Mouse (Mus musculus) liver (tissue): ENCODE results near the gene Sele.

Experiments used
- DNase-seq: peaks from one replicate; pipeline ENCODE4 v3.0.0-alpha.2; 2020; ENCODE audit warnings: mixed read lengths

The Sele gene

GRCm38 (mm10) chr1:164073091-164073490 lies 25.1 kb downstream of the Sele start:
- no peak for DNase-seq

GRCm38 (mm10) chr1:164073803-164074202 lies 25.8 kb downstream of the Sele start:
- no peak for DNase-seq

DNA sequence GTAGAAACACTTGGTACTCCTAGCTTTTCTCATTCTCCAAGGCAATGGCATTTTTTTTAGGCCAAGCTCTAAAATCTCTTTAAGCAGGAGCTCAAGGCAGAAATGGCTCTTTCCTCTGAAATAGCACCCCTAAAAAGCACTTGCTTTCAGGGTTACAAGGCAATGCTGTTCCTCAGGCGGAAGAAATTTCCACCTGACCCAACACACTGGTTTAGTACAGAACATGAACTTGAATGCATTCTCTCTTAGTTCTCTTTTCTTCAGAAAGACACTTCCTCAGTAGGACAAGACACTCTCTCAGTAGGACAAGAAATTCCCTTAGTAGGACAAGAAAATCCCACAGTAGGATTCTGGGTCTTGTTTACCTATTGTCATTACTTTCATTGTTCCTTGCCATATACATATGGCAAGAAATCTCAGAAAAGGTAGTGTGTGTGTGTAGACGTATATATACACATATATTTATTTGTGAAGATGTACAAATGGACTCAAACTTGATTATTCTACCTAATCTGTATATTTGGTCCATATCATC lies 26.6 kb downstream of the Sele start:
- DNase-seq = no peak

- no peak for DNase-seq
These were observed 27.4 kb downstream of the Sele start for GRCm38 (mm10) chr1:164075416-164075815.

- DNase-seq = no peak
These were observed 28.4 kb downstream of the Sele start for GRCm38 (mm10) chr1:164076441-164076840.

DNA sequence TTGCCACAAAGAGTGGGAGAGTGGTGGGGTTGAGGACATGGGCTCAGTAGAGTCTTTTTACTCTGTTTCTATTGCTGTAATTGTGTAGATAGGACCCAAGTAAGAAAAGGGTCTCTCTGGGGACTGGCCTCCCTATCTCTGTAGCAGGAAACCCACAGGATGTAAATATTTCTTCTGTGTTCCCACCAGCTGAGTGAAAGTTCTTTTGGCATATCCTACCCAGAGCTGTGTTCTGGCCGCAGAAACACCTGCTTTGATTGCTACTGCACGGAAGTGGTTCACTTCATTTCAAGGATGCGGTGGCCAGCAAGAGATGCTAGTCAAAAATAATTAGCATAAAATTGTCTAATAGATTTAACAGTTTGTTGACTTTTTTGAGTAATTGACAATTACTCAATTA lies 29.0 kb downstream of the Sele start:
- DNase-seq = no peak

DNA sequence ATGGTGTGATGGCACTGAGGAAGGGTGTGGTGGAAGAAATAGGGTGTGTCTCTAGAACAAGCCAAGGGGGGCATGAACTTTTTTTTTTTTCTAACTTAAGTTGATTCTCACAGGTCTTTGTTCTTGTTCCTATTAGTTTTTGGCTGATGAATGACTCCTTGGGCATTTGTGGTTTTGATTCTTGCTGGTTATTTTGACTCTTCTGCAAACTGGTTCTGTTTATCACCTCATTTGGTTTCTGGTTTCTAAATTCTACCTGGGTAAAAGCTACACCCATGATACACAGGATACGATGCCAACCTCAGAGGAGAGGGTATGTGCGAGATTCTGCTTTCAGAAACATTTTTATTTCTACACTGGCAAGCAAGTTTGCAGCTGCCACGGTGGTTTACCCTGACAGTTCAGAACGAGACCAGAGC lies 30.3 kb downstream of the Sele start:
- no peak for DNase-seq

DNA sequence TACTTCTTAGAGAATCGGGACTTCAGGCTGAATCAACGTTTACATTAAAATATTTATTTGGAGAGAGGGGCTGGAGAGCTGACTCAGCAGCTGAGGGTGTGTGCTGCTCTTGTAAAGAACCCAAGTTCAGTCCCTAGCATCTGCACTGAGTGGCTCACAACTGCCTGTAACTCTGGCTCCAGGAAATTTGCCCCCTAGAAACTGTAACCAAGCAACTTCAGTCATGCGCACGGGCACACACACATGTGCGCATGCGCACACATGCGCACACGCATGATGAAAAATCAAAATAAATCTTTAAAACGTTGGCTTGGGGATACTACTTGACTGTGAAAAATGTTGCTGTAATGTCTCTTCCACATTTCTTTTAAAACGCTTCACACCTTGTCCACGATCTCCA lies 31.1 kb downstream of the Sele start:
- no peak for DNase-seq

GRCm38 (mm10) chr1:164083046-164083445 lies 35.0 kb downstream of the Sele start:
- no peak for DNase-seq

DNA sequence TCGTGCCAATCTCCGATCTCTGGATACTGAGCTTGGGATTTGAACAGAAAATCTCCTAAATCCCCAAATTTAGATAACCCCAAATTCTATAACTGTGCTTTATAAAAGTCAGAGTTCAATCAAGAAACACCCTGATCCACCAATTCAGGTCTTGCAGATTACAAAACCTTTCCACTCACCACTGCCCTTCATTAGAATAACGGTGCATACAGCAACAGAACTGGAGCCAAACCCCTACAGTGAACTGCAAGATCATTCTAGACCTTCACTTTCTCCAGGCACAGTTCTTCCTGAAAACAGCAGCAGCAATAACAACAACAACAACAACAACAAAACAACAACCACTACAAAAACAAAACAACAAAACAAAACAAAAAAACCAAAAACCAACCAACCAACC lies 38.8 kb downstream of the Sele start:
- no peak for DNase-seq

GRCm38 (mm10) chr1:164087872-164088271 lies 39.8 kb downstream of the Sele start:
- no peak for DNase-seq

DNA sequence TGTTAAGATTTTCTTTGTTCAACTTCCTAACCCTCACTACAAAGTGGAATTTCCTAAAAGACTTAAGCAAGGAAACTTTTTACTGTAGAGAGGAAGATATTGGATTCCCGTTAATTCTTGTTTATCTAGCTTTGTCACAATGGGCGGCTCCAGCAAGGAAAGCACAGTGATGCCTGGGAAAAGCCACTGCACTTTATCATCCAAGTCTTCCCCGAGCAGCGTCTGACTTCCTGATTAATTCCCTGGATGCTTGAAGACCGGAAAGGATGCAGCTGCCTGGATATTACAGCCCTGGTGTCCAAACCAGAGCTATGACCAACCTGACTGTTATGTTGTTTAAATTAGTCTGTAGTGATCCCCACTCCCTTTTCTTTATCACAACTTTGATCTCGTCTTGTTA lies 48.7 kb downstream of the Sele start:
- no peak for DNase-seq

GRCm38 (mm10) chr1:164097911-164098310 lies 49.9 kb downstream of the Sele start:
- no peak for DNase-seq

- DNase-seq = no peak
These were observed 50.3 kb downstream of the Sele start for GRCm38 (mm10) chr1:164098372-164098771.
